ENCODE assay signal across 8 mouse cellular contexts in genomic region chr2:33887328-33888099, GRCm38 (mm10). TPM values are rescaled to one million over a fixed set of nuclear protein-coding genes. Genes with fewer than 3 reads are reported as not detected.
DNase-seq lines count a peak whose midpoint lies in the region; ATAC-seq and TF ChIP-seq lines count a peak whose summit lies in the region.

Mvb12b (minus strand) TSS chr2:33887946.

- H3K4me3 ChIP-seq in G1E (ENCODE audit: low read depth, low read length) = peak within 1 kb of the TSS; percentile 86
- peak within 1 kb of the TSS; percentile 89 for H3K4me3 ChIP-seq in forebrain, embryonic 12.5 days (replicated peaks)
- peak within 1 kb of the TSS; percentile 83 for H3K4me3 ChIP-seq in lung, embryonic 14.5 days (ENCODE audit: low read depth, low read length)
- H3K4me3 ChIP-seq in olfactory bulb, adult 2 months (ENCODE audit: insufficient read depth, low read depth, low read length) = peak within 1 kb of the TSS; percentile 91

- H3K36me3 ChIP-seq in G1E (replicated peaks) = peaks cover 21% of the 10 kb centered on the region
- no peaks in the 10 kb centered on the region for H3K36me3 ChIP-seq in forebrain, embryonic 12.5 days (replicated peaks)
- H3K36me3 ChIP-seq in lung, embryonic 14.5 days (ENCODE audit: insufficient read depth) = no peaks in the 10 kb centered on the region

- H3K9me3 ChIP-seq in G1E (replicated peaks) = peaks cover 6% of the 10 kb centered on the region
- H3K9me3 ChIP-seq in forebrain, embryonic 12.5 days = no peaks in the 10 kb centered on the region
- H3K9me3 ChIP-seq in lung, embryonic 14.5 days (ENCODE audit: low read depth, low read length) = no peaks in the 10 kb centered on the region

- H3K4me1 ChIP-seq in G1E (ENCODE audit: insufficient read depth, low read depth, low read length) = peaks cover 42% of the 10 kb centered on the region
- peaks cover 39% of the 10 kb centered on the region for H3K4me1 ChIP-seq in forebrain, embryonic 12.5 days
- H3K4me1 ChIP-seq in lung, embryonic 14.5 days (ENCODE audit: insufficient read depth) = peaks cover 10% of the 10 kb centered on the region; the same call in 1 of the 2 replicates
- H3K4me1 ChIP-seq in olfactory bulb, adult 2 months (ENCODE audit: control insufficient read depth, insufficient read depth, low read length) = peaks cover 20% of the 10 kb centered on the region

- peak within 1 kb of the TSS; percentile 98 for H3K27ac ChIP-seq in forebrain, embryonic 12.5 days
- peak within 1 kb of the TSS; percentile 89 for H3K27ac ChIP-seq in lung, embryonic 14.5 days (ENCODE audit: low read depth)
- peak within 1 kb of the TSS; percentile 94 for H3K27ac ChIP-seq in olfactory bulb, adult 2 months (ENCODE audit: insufficient read depth, low read depth, low read length)

- no peak; the same call in 1 of the 2 replicates for ATAC-seq in G1E (ENCODE audit: extremely low read depth, insufficient number of reproducible peaks, low FRiP score, poor library complexity, severe bottlenecking)
- ATAC-seq in forebrain, embryonic 12.5 days (ENCODE audit: low FRiP score) = peak; percentile 77
- peak; percentile 81 for ATAC-seq in lung, embryonic 14.5 days (ENCODE audit: insufficient read depth)

- TF ChIP-seq CTCF in G1E (IDR thresholded peaks at IDR 0.05; ENCODE audit: low read depth, low read length) = no peak
- no peak for TF ChIP-seq CTCF in lung, embryonic 14.5 days (IDR thresholded peaks at IDR 0.05; ENCODE audit: low read depth)
- TF ChIP-seq CTCF in olfactory bulb, adult 2 months (IDR thresholded peaks at IDR 0.05; ENCODE audit: insufficient read depth, low read depth, low read length) = no peak

- no peak for TF ChIP-seq POLR2A in olfactory bulb, adult 2 months (IDR thresholded peaks at IDR 0.05; ENCODE audit: insufficient read depth, low read depth, low read length)

- peak; percentile 67 for DNase-seq in G1E (ENCODE audit: low spot score)
- peak; percentile 32 for DNase-seq in c-Kit-positive CD71-positive TER-119-positive erythroid progenitor cells, embryonic 14.5 days (ENCODE audit: low spot score)
- DNase-seq in heart, postnatal 14 days = peak; percentile 74 to 83
- peak; percentile 77 to 86 for DNase-seq in kidney, postnatal 4 days
- DNase-seq in lung, embryonic 14.5 days = peak; percentile 67
- DNase-seq in thymus, postnatal 14 days = peak; percentile 77

- under 1% methylated on average over 30 of the region's 67 CpGs for WGBS in forebrain, embryonic 12.5 days
- WGBS in lung, embryonic 14.5 days = 1% methylated on average over 42 of the region's 67 CpGs
- 7% methylated on average over 62 of the region's 67 CpGs for WGBS in olfactory bulb, adult 2 months

- peak within 1 kb of the TSS; percentile 91 for H3K4me2 ChIP-seq in forebrain, embryonic 12.5 days
- peak within 1 kb of the TSS; percentile 95 for H3K4me2 ChIP-seq in lung, embryonic 14.5 days

- peak within 1 kb of the TSS; percentile 99 for H3K9ac ChIP-seq in forebrain, embryonic 12.5 days
- H3K9ac ChIP-seq in lung, embryonic 14.5 days = peak within 1 kb of the TSS; percentile 97

- peaks cover 6% of the 10 kb centered on the region for H3K27me3 ChIP-seq in G1E (ENCODE audit: insufficient read depth, low read length)
- H3K27me3 ChIP-seq in forebrain, embryonic 12.5 days = no peaks in the 10 kb centered on the region
- no peaks in the 10 kb centered on the region for H3K27me3 ChIP-seq in lung, embryonic 14.5 days (ENCODE audit: insufficient read depth, low read length)

- intact Hi-C loops in heart, postnatal 14 days (cut with DNase I) = loop anchor here (5.0 kb wide), 1 partner anchor 45 kb away; no protein-coding TSS in a partner anchor

RNA-seq across cellular contexts. Expression of gene Mvb12b, which starts in this region (rescaled TPM):
- total RNA-seq in G1E (2014; fragmentation: Nextera tagmentation) = 42.4 and 51.4 TPM in 2 replicates
- total RNA-seq in G1E (2017) = 7.2 and 10.5 TPM in 2 replicates
- 46.2 and 70.6 TPM in 2 replicates for polyA plus RNA-seq in G1E (2012)
- 51.5 and 64.7 TPM in 2 replicates for polyA plus RNA-seq in forebrain, embryonic 12.5 days (2016; fragmentation: Nextera tagmentation; extraction: Ambion mirVana)
- 10 to 100 TPM; 18.1 to 19.1 TPM for total RNA-seq in heart, postnatal 14 days (2021)
- 20.7 and 24.8 TPM in 2 replicates for polyA plus RNA-seq in lung, embryonic 14.5 days (2014; fragmentation: Nextera tagmentation; extraction: Ambion mirVana)
- polyA plus RNA-seq in olfactory bulb, adult 2 months (2012; ENCODE audit: insufficient read depth, insufficient read length, low replicate concordance, missing spikeins) = not detected in 2 replicates
